Mouse (Mus musculus) hindbrain, embryonic 15.5 days (tissue): ENCODE results near the gene Eci1. TPM values are rescaled to one million over a fixed set of nuclear protein-coding genes. Genes with fewer than 3 reads are reported as not detected.

Experiments
- ATAC-seq: fragments of 200-750 bp; cut with Nextera tagmentation; 2 replicates; pipeline ENCODE4 v1.8.0; 2017; ENCODE audit warnings: low read depth, moderate number of reproducible peaks, moderate TSS enrichment; ENCODE audit not compliant: low FRiP score
- H3K27ac ChIP-seq: fragments of 300-500 bp; sonication (generic); replicated peaks from 2 replicates; pipeline ENCODE4 v1.5.1; 2015; ENCODE audit warnings: mild to moderate bottlenecking, inconsistent platforms
- H3K27me3 ChIP-seq: fragments of 300-500 bp; sonication (generic); 2 replicates; pipeline ENCODE4 v1.6.1; 2015; ENCODE audit warnings: control low read depth, inconsistent platforms
- H3K36me3 ChIP-seq: fragments of 300-500 bp; sonication (generic); 2 replicates; pipeline ENCODE4 v1.6.1; 2015; ENCODE audit warnings: control low read depth, inconsistent platforms
- H3K4me1 ChIP-seq: fragments of 300-500 bp; sonication (generic); replicated peaks from 2 replicates; pipeline ENCODE4 v1.6.1; 2015; ENCODE audit warnings: control low read depth, inconsistent platforms
- H3K4me2 ChIP-seq: fragments of 300-500 bp; sonication (generic); 2 replicates; pipeline ENCODE4 v1.6.1; 2015; ENCODE audit warnings: moderate library complexity, mild to moderate bottlenecking, inconsistent platforms
- H3K4me3 ChIP-seq: fragments of 300-500 bp; sonication (generic); 2 replicates; pipeline ENCODE4 v1.5.1; 2015; ENCODE audit warnings: mild to moderate bottlenecking, inconsistent platforms
- H3K9ac ChIP-seq: fragments of 300-500 bp; sonication (generic); 2 replicates; pipeline ENCODE4 v1.6.1; 2015; ENCODE audit warnings: inconsistent platforms
- H3K9me3 ChIP-seq: fragments of 300-500 bp; sonication (generic); 2 replicates; pipeline ENCODE4 v1.6.1; 2016; ENCODE audit warnings: control low read depth, inconsistent platforms
- WGBS: fragments of 180-500 bp; shearing (Covaris S2); methylation state at CpG from one replicate; pipeline ENCODE4 v1.1.7; 2015; 5-methylcytosine and 5-hydroxymethylcytosine counted together
- polyA plus RNA-seq: library from polyadenylated mRNA; unstranded; fragments of >200 nt; fragmentation: Nextera tagmentation; extraction: Ambion mirVana; gene quantifications from 2 replicates; pipeline ENCODE4 v1.2.1, GENCODE M21; 2015

Gene Eci1
- 48.0 and 51.5 TPM in 2 replicates for polyA plus RNA-seq

DNA sequence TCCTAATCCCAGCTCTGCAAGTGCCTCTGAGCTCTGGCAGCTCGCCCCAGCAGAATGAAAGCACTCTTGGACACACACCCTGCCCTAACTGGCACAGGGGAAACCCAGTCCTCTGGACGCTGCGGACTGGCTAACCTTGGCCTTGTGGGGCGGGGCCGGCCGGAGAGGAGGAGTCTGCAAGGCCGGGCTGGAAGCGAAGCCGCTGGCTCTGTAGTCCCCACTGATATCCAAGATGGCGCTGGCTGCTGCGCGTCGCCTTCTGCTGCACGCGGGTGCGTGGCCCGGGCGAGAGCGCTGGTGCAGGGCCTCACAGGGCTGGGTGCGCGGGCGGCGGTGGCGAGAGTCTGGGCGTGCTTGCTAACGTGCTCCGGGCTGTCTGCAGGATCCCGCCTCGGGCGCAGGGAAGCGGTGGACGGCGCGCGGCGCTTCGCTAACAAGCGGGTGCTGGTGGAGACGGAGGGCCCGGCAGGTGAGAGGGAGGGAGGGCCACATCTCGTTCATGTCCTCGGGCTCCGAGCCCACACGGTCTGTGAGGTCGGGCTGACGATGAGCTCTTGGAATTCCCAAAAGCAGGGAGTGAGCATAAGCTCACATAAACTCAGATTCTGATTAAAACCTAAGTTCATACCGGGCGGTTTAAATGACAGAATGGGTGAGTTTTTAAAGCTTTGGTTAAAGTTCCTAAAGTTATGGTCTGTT is at the start of gene Eci1:
TSS of gene Eci1 (plus strand) at position 171 of the 699 bp plus-strand sequence.
- H3K27ac ChIP-seq: peak within 1 kb of the TSS; percentile 93
- peak within 1 kb of the TSS; percentile 58 for H3K4me3 ChIP-seq
- peaks cover 16% of the 10 kb centered on the region for H3K4me1 ChIP-seq
- no peaks in the 10 kb centered on the region for H3K9me3 ChIP-seq
- peak within 1 kb of the TSS; percentile 70 for H3K9ac ChIP-seq
- no peaks in the 10 kb centered on the region for H3K27me3 ChIP-seq
- H3K36me3 ChIP-seq: peaks cover 32% of the 10 kb centered on the region
- peak; percentile 96 for ATAC-seq
- H3K4me2 ChIP-seq: peak within 1 kb of the TSS; percentile 64
- 0% methylated on average over 48 of the region's 48 CpGs for WGBS

DNA sequence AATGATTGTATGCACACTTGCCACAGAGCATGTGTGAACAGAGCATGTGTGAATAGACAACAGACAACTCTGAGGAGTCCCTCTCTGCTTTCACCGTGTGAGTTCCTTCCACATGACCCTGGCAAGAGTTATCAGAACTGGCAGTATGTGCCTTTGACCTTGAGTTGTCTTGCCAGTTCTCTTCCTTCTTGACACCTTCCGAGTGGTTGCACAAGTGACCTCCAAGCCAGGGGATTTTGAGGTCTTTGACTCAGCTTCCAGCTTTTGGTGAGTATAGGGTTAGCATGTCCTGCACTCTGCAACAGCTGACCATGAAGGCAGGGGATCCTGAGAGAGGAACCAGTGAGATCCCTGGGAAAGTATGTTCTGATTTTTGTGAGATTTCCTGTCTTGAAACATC is 47.9 kb upstream of the Eci1 start:
- Histone ChIP-seq H3K27me3 (no peaks in the 10 kb centered on the region), H3K9ac (no peak overlapping the region), H3K36me3 (peaks cover 71% of the 10 kb centered on the region), H3K27ac (no peak overlapping the region), H3K9me3 (no peaks in the 10 kb centered on the region), H3K4me3 (no peak overlapping the region), H3K4me1 (no peaks in the 10 kb centered on the region), H3K4me2 (no peak overlapping the region)
- WGBS: 97% methylated on average over 2 of the region's 2 CpGs
- ATAC-seq: no peak

DNA sequence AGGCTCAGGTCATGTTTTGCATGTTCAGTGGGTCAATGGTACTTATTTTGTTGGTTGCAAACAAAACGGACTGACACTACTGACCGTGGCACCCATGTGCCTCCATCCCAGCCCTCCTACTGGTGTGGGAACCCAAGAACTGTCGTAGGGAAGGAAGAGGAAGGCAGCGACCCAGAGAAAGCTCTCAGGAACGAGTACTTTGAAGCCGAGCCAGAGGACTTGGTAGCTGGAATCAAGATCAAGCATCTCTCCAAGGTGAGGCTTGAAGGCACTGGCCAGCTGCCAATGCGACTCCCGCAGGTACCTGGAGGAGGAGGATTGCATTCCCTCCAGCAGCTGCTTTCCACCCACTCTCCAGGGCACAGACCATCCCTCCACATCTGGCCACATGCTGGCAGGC is 42.7 kb upstream of the Eci1 start:
- Histone ChIP-seq H3K36me3 (peaks cover 81% of the 10 kb centered on the region), H3K9me3 (no peaks in the 10 kb centered on the region), H3K4me2 (no peak overlapping the region), H3K4me1 (no peaks in the 10 kb centered on the region), H3K9ac (no peak overlapping the region), H3K27me3 (no peaks in the 10 kb centered on the region), H3K4me3 (no peak overlapping the region), H3K27ac (no peak overlapping the region)
- 85% methylated on average over 8 of the region's 8 CpGs for WGBS
- ATAC-seq: no peak

DNA sequence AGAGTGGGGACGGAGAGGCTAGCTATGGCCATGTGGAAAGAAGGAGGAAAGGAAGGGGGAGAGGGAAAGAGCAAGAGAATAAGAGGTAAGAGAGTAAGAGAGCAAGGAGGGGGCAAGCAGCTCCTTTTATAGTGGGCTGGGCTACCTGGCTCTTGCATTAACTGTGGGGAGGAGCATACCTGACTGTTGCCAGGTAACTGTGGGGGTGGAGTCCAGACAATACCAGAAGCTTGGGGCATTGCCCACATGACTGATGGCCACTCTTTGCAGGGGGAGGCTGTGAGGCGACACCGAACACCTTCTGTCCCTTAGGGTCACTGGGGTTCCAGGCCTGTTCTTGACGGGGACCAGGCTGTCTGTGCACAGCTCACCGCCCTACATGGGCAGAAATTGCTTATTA is 37.7 kb upstream of the Eci1 start:
- no peak overlapping the region for H3K4me2 ChIP-seq
- ATAC-seq: no peak
- 86% methylated on average over 5 of the region's 5 CpGs for WGBS

DNA sequence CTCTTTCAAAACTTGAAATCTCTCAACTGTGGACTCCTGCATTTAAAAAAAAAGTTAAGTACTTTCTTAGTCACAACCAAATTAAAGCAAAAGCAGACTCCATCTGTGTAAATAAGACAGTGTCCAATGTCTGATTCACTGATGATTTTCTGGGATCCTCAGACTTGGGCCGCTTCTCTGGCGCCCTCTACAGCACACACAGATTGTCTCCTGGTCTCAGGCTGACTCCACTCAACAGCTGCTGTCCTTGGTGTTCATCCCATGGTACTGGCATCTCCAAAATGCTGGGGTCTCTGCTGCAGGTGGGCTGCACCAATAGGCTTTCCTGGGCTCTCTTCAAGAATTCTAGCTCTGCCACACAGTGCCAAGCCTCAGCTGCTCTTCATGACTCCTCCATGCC is 36.6 kb upstream of the Eci1 start:
- Histone ChIP-seq H3K4me1 (no peaks in the 10 kb centered on the region), H3K9me3 (no peaks in the 10 kb centered on the region), H3K36me3 (peaks cover 66% of the 10 kb centered on the region), H3K27me3 (no peaks in the 10 kb centered on the region), H3K4me2 (no peak overlapping the region), H3K4me3 (no peak overlapping the region), H3K9ac (no peak overlapping the region), H3K27ac (no peak overlapping the region)
- no peak for ATAC-seq
- WGBS: 5% methylated on average over 2 of the region's 2 CpGs

More for the DNA sequence above, 37.7 kb upstream of the Eci1 start:
- Histone ChIP-seq H3K9me3 (no peaks in the 10 kb centered on the region), H3K27ac (no peak overlapping the region), H3K4me3 (no peak overlapping the region), H3K27me3 (no peaks in the 10 kb centered on the region), H3K4me1 (no peaks in the 10 kb centered on the region), H3K9ac (no peak overlapping the region), H3K36me3 (peaks cover 70% of the 10 kb centered on the region)

DNA sequence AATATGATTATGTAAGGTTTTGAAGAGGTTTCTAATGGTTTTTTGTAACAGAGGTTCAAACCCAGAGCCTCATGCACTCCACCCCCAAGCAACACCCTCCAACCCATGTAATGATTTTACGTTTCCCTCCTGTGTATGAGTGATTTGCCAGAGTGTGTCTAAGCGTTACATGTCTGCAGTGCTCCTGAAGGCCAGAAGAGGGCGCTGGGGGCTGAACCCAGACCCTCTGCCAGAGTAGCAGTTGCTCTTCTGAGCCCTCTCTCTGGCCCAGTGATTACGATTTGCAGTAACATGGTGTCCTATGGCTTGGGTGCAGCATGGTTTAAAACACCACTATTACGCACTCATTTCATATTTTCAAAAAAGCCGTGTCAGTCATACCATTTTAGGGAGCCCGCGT is 35.3 kb upstream of the Eci1 start:
- no peaks in the 10 kb centered on the region for H3K4me1 ChIP-seq
- peaks cover 58% of the 10 kb centered on the region for H3K36me3 ChIP-seq
- no peaks in the 10 kb centered on the region for H3K9me3 ChIP-seq
- ATAC-seq: no peak
- H3K27ac ChIP-seq: no peak overlapping the region
- 66% methylated on average over 8 of the region's 8 CpGs for WGBS
- H3K4me2 ChIP-seq: no peak overlapping the region
- no peak overlapping the region for H3K9ac ChIP-seq
- no peaks in the 10 kb centered on the region for H3K27me3 ChIP-seq
- no peak overlapping the region for H3K4me3 ChIP-seq

DNA sequence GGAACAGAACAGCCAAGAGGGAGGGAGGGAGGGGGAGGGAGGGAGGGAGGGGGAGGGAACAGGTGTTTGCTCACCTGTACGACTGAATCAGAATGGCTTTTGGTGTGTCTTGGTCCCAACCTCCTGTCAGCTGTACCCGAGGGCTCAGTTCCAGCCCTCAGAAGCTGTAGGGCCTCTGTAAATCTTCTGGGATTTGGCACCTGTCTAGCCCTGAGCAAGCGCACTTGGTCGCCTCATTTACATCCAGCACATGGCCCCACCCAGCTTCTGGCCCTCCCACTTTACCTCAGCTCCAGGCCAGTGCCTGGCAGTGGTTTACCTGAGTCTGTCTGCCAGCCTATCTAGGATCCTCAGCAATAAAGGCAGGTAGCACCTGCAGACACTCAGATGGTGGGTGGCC is 32.9 kb upstream of the Eci1 start:
- no peak overlapping the region for H3K4me2 ChIP-seq
- H3K27me3 ChIP-seq: no peaks in the 10 kb centered on the region
- no peaks in the 10 kb centered on the region for H3K4me1 ChIP-seq
- H3K27ac ChIP-seq: no peak overlapping the region
- H3K36me3 ChIP-seq: peaks cover 48% of the 10 kb centered on the region
- H3K9ac ChIP-seq: no peak overlapping the region
- no peak for ATAC-seq
- 46% methylated on average over 4 of the region's 4 CpGs for WGBS
- no peak overlapping the region for H3K4me3 ChIP-seq
- H3K9me3 ChIP-seq: no peaks in the 10 kb centered on the region

DNA sequence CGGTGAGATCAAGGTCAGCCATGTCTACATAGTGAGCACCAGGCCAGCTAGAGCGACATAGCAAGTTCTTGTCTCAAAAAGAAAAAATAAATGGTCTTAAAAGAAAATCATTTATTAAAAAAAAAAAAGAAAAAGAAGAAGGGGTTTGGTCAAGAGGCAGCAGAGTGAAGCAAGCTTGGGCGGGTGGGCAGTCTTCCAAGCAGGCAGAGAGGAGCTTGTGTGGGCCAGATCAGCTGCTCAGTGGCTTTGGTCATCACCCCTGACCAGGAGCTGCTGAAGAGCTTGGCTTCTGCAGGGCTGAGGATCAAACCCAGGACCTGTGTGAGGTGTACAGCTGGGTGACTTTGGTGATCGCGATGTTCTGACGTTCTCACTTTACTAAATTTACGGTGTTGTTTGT is 32.0 kb upstream of the Eci1 start:
- Histone ChIP-seq H3K4me3 (no peak overlapping the region), H3K9ac (no peak overlapping the region), H3K27ac (no peak overlapping the region), H3K4me2 (no peak overlapping the region), H3K4me1 (no peaks in the 10 kb centered on the region), H3K36me3 (peaks cover 42% of the 10 kb centered on the region), H3K9me3 (no peaks in the 10 kb centered on the region), H3K27me3 (no peaks in the 10 kb centered on the region)
- ATAC-seq: no peak
- 90% methylated on average over 7 of the region's 7 CpGs for WGBS

DNA sequence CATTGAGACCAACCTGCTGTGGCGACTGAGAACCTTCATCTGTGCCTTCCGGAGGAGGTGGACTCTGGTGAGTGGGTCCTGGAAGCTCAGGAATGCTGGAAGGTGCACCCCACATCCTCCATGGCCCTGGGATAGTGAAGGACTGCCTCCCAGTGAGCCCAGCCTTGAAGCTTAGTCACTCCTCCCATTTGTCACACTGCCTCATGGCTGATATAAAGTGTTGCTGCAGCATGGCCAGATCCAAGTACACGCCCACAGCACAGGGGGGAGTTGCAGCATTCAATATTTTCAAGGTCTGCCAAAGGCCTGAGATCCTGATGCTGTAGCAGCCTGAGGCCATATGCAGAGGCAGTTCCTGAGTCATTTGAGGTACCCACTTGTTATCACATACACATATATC is 24.1 kb upstream of the Eci1 start:
- Histone ChIP-seq H3K4me1 (no peaks in the 10 kb centered on the region), H3K9me3 (no peaks in the 10 kb centered on the region), H3K4me3 (no peak overlapping the region), H3K36me3 (peaks cover 75% of the 10 kb centered on the region), H3K27ac (no peak overlapping the region), H3K9ac (no peak overlapping the region), H3K4me2 (no peak overlapping the region), H3K27me3 (no peaks in the 10 kb centered on the region)
- no peak for ATAC-seq
- 83% methylated on average over 3 of the region's 3 CpGs for WGBS

DNA sequence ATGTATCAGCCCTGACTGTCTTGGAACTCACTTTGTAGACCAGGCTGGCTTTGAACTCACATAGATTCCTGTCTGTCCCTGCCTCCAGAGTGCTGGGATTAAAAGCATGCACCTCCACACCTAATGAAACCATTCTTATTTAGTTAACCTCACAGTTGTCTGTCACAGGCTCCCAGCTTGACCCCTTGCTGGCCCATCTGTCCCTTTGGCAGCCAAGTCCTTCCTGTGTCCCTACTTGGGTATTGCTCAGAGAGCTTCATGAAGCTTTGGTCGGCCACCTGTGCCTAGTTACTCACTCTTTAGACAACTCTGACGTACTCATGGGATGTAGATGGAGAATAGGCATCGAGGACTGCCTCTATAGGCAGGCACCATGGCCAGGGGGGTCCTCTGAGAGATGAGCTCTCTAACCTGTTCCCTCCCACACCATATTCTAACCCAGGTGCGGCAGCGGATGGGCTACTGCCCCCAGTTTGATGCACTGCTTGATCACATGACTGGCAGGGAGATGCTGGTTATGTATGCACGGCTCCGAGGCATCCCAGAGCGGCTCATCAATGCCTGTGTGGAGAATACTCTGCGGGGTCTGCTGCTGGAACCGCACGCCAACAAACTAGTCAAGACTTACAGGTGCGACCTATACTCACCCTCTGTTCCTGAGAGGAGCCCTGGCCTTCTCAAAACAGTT is 19.2 kb upstream of the Eci1 start:
- WGBS: 91% methylated on average over 12 of the region's 12 CpGs
- no peak overlapping the region for H3K4me2 ChIP-seq
- no peaks in the 10 kb centered on the region for H3K27me3 ChIP-seq
- no peak overlapping the region for H3K27ac ChIP-seq
- H3K36me3 ChIP-seq: peaks cover 73% of the 10 kb centered on the region
- ATAC-seq: no peak
- no peak overlapping the region for H3K4me3 ChIP-seq
- H3K9me3 ChIP-seq: no peaks in the 10 kb centered on the region
- H3K4me1 ChIP-seq: no peaks in the 10 kb centered on the region
- no peak overlapping the region for H3K9ac ChIP-seq

DNA sequence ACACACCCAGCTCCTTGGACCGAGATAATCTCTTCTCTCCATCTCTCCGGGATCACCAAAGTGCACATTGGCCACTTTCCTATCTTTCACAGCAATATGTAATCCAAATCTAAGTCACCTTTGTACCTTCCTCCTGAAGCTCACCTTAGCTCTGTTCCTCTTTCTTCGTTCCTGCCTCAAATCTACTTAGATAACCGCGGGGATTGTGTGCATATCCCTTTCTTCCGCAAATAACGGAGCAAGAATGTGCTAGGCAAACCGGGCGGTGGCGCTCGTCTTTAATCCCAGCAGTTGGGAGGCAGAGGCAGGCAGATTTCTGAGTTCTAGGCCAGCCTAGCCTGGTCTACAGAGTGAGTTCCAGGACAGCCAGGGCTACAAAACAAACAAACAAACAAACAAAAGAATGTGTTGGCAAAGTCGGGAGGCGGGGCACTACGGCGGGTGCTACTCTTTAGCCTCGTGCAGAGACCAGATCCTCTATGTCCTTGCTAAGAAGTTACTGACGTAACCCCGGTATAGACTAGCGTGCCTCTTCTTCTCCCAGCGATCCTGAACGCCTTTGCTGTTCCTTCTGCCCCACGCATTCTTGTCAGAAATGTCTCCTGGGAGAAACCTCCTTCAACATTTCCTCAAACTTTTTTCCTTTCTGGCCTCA is 12.8 kb upstream of the Eci1 start:
- H3K4me2 ChIP-seq: peak overlapping the region; percentile 92
- H3K36me3 ChIP-seq: peaks cover 34% of the 10 kb centered on the region
- H3K27ac ChIP-seq: peak overlapping the region; percentile 89
- H3K9me3 ChIP-seq: no peaks in the 10 kb centered on the region
- H3K4me1 ChIP-seq: peaks cover 38% of the 10 kb centered on the region
- ATAC-seq: peak; percentile 46
- 35% methylated on average over 22 of the region's 22 CpGs for WGBS
- H3K27me3 ChIP-seq: no peaks in the 10 kb centered on the region
- peak overlapping the region; percentile 40 for H3K9ac ChIP-seq
- peak overlapping the region; percentile 81 for H3K4me3 ChIP-seq

DNA sequence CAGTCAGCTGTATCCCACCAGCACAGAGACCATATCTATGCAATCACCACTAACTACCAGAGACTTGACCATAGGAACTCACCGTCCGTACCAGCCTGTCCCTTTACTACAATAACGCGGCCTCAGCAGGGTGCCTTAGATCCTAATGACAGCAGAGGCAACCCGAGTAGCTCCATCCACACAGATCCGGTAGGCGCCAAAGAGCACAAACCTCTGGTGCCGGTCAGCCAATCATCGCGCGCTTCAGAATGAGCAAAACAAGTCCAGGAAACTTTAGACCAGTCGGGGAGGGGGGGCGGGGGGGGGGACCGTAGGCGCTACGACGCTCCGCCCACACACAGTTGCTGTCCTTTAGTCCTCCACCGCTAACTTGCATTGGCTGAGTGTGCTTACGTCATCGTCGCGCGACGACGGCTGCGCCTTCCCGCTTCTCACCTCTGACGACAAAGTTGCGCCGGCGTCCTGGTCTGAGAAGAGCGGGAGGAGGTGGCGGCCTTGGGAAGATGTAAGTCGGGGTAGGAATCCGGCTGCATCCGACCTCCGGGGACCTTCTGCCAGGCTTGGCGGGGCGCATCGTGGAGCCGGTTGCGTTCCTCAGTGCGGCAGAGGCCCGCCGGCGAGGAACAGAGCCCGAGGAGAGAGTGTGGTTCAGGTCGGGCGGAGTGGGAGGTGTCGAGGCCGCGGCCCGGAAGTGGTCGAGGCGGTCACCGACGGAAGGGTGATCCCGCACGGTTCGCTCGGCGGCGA is 12.0 kb upstream of the Eci1 start, which contains the start of gene Rnps1:
TSS of gene Rnps1 (plus strand) at position 336 of the 747 bp plus-strand sequence.
- H3K27me3 ChIP-seq: no peaks in the 10 kb centered on the region
- peak; percentile 95 for ATAC-seq

More for the DNA sequence above, 12.0 kb upstream of the Eci1 start, which contains the start of gene Rnps1:
- Histone ChIP-seq H3K36me3 (peaks cover 35% of the 10 kb centered on the region), H3K9ac (peak within 1 kb of the TSS; percentile 79), H3K9me3 (no peaks in the 10 kb centered on the region), H3K4me1 (peaks cover 38% of the 10 kb centered on the region), H3K4me2 (peak within 1 kb of the TSS; percentile 92), H3K27ac (peak within 1 kb of the TSS; percentile 89), H3K4me3 (peak within 1 kb of the TSS; percentile 81)
- WGBS: under 1% methylated on average over 64 of the region's 64 CpGs
